Mouse (Mus musculus) activated CD4-positive, CD25-positive, alpha-beta regulatory T cell, adult 4 months (primary cell): ENCODE data around the gene Tm9sf4. TPM values are rescaled to one million over a fixed set of nuclear protein-coding genes. Genes with fewer than 3 reads are reported as not detected.

Source experiments
- polyA plus RNA-seq, 2 experiments: library from polyadenylated mRNA; unstranded; fragments of 100-300 nt; shearing (Covaris generic); gene quantifications; one replicate each; pipeline ENCODE4 v1.2.1; 2017

Tm9sf4 gene
- polyA plus RNA-seq, 2 experiments from 2014 or later: 24.1 to 41.4 TPM

Other genes starting within 250 kb of the Tm9sf4 start
- gene Mylk2, start 250.0 kb upstream of the Tm9sf4 start, polyA plus RNA-seq: not detected
- gene Foxs1, start 228.1 kb upstream of the Tm9sf4 start, polyA plus RNA-seq: not detected
- not detected for gene Dusp15, start 209.6 kb upstream of the Tm9sf4 start, polyA plus RNA-seq
- gene Ttll9, start 198.8 kb upstream of the Tm9sf4 start, polyA plus RNA-seq: 1 to 10 TPM; 1.2 to 1.3 TPM
- 100 to 1,000 TPM; 159 to 185 TPM for gene Pdrg1, start 145.9 kb upstream of the Tm9sf4 start, polyA plus RNA-seq
- not detected for gene Xkr7, start 129.5 kb upstream of the Tm9sf4 start, polyA plus RNA-seq
- not detected for gene Ccm2l, start 95.3 kb upstream of the Tm9sf4 start, polyA plus RNA-seq
- under 1 TPM in 1 of 2 experiments, not detected in 1; 0.97 TPM for gene Hck, start 52.8 kb upstream of the Tm9sf4 start, polyA plus RNA-seq
- 10 to 100 TPM; 25.3 to 25.6 TPM for gene Tspyl3, start 64.1 kb downstream of the Tm9sf4 start, polyA plus RNA-seq
- gene Plagl2, start 80.1 kb downstream of the Tm9sf4 start, polyA plus RNA-seq: 10 to 100 TPM; 20.9 to 26.3 TPM
- 1 to 10 TPM; 8.8 to 9.4 TPM for gene Pofut1, start 80.2 kb downstream of the Tm9sf4 start, polyA plus RNA-seq
- gene Kif3b, start 130.1 kb downstream of the Tm9sf4 start, polyA plus RNA-seq: 10 to 100 TPM in 1 of 2 experiments, 1 to 10 TPM in 1; 9.4 to 11.1 TPM
- gene Asxl1, start 184.5 kb downstream of the Tm9sf4 start, polyA plus RNA-seq: 10 to 100 TPM; 13.9 to 20.4 TPM